Mouse (Mus musculus): ENCODE measurements around the gene 2210011C24Rik.

The 2210011C24Rik gene

DNA sequence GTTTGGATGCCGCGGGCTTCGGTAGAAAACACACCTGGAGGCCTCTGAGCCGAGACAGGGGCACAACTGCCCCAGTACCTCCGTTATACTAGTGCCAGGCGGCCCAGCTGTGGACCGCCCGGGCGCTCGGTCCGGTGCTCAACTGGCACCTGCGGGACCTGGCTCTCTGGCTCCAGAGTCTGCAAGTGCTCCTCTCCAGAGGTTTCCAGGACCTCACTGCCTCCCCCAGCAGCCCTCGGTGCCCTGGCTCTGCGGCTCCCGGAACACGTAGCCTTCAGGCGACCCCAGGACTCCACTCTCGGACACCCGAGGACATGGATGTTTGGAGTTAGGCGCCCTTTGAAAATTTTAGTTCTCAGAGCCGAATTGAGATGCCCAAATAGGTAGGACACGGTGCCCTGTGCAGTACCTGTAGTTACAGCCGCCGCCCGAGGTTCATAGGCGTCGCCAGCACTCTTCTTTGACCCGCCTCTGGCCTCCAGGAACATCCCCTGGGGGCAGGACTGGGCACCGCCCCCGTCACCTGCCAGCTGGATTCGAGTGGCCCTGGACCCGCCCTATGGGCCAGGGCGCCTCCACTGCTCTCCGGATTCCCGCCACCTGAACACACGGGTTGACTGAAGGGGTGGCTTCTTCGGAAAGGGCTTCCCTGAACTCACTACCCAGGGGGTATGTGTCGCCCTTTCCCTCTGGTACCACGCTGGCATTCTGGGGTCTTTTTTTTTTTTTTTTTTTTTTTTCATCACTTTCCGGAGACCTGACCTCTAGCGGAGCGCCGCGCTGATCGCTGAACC, at the start of gene 2210011C24Rik:
TSS of gene 2210011C24Rik (minus strand) at position 467 of the 794 bp plus-strand sequence.
- DNase-seq (ENCODE audit: low spot score in 2 of 2) = no peak

DNA sequence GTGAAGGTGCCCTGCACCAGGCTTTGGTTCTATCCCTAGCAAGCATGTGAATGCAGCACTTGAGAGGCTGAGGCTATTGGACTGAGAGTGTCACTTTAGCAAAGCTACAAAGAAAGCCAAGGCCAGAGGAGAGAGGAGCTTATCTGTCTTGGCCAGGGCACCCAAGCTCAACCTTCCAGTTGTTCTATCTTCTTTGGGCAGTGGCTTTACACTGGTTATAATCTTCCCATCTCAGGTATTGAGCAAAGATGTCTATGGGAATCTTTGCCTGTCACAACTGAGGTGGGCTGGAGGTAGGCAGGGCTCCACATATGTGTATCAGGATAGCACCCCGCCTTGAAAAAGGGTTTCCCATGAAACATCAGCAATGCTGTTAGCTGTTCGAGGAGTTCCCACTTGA, 48.3 kb upstream of the 2210011C24Rik start:
- DNase-seq (ENCODE audit: low spot score in 2 of 2) = no peak

DNA sequence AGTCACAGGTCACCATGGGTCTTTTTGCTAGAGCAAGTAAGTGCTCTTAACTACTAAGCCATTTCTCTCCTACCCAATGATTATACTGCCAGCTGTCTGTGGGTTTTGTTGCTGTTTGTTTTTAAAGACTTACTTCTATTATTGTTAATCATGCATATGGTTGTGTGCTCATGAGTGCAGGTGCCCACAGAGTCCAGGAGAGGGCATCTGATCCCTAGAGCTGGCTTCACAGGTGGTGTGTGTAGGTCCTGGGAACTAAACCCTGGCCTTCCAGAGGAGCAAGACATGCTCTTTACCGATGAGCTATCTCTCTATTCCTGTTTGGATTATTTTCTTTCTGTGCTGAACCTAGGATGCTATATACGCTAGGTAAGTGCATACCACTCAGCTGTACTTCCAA, 47.3 kb upstream of the 2210011C24Rik start:
- DNase-seq (ENCODE audit: low spot score in 2 of 2) = no peak

GRCm38 (mm10) chr8:84057827-84058226, 45.9 kb upstream of the 2210011C24Rik start:
- no peak for DNase-seq (ENCODE audit: low spot score in 2 of 2)

GRCm38 (mm10) chr8:84053229-84053628, 41.3 kb upstream of the 2210011C24Rik start:
- no peak for DNase-seq (ENCODE audit: low spot score in 2 of 2)

GRCm38 (mm10) chr8:84052746-84053145, 40.8 kb upstream of the 2210011C24Rik start:
- DNase-seq (ENCODE audit: low spot score in 2 of 2) = no peak

DNA sequence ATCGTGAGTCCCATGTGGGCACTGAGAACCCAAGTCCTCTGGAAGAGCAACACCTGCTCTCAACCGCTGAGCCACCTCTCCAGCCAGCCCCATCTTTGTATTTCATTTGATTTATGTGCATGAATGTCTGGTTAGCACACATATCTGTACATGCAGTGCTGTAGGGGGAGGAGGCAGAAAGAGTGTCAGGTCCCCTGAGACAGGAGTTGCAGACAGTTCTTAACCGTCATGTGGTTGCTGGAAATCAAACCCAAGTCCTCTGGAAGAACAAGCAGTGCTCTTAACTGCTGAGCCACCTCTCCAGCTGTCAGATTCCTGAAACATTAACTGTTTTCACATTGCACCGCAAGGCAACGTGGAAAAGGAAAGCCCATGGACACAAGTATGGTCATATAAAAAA, 36.2 kb upstream of the 2210011C24Rik start:
- DNase-seq (ENCODE audit: low spot score in 2 of 2) = no peak

DNA sequence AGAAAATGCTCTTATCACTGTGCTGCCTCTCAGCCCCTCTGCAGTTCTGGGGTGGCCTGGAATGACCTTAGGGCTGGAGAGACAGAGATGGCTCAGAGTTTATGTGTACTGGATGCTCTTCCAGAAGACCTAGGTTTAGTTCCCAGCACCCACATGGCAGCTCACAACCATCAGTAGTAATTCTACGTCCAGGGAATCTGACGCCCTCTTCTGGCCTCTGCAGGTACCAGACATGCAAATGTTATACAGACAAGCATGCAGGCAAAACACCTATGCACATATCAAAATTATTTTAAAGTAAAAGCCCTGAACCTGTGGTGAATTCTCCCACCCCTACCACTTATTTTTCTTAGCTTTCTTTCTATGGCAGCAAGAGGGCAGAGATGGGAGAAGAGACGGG, 34.5 kb upstream of the 2210011C24Rik start:
- DNase-seq (ENCODE audit: low spot score in 2 of 2) = no peak

GRCm38 (mm10) chr8:84044900-84045299, 32.9 kb upstream of the 2210011C24Rik start, which contains the start of gene Rln3:
Gene Rln3, minus strand, starts transcription at chr8:84045000.
- no peak for DNase-seq (ENCODE audit: low spot score in 2 of 2)

DNA sequence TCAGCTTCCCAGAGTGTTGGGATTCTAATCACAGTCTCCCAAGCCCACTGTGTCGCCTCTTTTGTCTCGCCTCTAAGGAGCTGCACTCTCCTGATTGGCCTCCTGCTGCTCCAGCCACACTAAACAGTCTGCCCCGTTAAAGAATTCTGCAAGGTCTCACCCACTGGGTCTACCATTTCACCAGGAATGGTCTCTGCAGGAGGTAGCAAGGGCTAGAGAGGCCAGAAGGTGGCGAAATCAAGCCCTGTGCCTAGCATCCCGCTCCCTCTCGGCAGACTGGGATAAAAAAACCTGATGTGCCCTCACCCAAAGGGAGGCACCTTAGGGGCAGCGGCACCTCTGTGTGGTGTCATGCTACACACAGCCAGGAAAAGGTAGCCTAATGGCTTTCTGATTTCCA, 32.1 kb upstream of the 2210011C24Rik start:
- no peak for DNase-seq (ENCODE audit: low spot score in 2 of 2)

DNA sequence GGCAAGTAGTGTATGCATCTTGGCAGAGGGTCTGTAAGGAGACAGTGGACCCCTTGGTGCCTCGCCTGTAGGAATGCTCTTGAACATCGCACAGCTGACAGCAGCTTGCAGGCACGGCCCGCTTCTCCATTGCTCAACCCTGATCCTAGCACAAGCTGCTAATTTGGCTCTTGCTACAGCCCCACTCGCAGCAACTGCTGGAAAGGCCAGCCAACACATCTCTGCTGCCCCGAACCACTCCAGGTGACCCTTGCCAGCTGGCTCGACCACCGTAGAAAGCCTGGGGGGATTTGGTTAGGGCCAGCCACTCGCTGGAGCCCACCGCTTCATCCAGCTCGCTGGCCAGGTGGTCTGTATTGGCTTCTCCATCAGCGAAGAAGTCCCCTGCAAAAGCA, 31.0 kb upstream of the 2210011C24Rik start:
- DNase-seq (ENCODE audit: low spot score in 2 of 2) = no peak

DNA sequence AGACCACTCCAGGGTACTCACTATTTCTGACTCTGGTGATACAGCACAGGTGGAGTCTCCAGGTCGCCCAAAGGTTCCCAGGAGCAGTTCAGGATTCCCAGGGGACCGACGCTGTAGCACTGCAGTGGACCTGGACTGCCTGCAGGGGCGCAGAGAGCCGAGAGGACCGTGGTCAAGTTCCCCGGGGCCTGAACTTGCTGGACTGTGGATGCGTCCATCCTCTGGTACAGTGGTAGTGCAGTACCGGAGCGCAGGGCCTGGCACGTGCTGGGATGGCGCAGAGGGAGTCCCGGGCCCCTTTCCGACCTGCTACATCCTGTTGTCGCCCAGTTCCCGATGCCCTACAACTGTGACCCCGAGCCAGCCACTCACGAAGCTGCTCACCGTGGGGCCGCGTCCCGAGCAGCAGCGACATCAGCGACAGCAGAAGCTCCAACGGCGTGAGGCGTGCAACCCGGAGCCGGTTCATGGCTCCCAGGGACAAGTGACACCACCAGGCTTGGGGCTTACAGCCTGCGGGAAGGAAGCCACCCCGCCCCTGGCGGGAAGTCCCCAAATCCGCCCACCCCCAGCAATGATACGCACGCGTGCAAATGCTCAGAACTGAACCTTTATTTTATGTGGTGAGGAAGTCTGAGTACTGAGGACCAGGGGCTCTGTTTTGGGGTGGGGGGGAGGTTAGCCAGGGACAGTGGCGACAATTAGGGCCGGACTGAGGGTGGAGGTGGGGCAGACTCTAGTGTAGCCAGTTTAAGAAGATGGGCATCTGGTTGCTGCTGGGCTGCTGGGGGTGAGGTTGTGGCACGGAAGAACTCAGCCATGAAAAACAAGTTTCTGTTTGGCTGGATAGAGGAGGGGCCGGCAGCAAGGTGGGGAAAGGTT, 30.3 kb upstream of the 2210011C24Rik start, which contains the start of gene Il27ra:
TSS of gene Il27ra (minus strand) at position 524 of the 882 bp plus-strand sequence.
- peak; percentile 47 to 59 for DNase-seq (ENCODE audit: low spot score in 2 of 2)

DNA sequence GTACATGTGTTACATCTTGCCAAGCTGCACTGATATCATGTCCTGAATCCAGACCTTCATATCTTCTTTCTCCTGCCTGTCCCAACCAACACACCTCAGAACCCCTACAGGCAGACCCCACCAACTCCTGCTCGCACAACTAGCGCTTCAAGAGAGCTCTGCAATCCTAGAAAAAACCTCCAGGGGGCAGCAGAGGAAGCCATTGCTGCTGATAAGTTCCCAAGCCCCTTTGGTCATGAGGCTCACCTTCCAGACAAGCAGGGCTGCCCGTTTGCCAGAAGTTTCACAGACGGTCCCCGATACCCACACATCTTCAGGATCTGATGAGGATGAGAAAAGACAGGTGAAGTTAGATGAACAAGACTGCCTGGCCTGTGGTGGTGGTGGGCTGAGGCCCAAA, 27.1 kb upstream of the 2210011C24Rik start:
- DNase-seq (ENCODE audit: low spot score in 2 of 2) = peak; percentile 69 to 81

DNA sequence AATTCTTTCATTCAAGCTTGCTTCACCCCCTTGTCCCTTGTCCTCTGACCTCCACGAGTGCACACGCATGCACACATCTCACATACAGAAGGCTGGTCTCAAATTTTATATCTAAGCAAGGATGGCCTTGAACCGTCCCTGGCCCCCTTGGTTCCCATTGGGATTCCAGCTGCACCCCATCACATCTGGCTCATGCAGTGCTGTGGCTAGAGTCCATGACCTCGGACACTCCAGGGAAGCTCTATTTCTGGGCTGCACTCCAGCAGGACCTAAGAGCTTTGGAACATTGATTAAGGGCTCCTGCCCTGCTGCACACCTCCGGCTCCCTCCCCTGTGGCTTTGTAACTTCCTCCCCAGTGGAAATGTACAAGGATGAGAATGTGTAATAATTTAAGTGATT, 26.0 kb upstream of the 2210011C24Rik start:
- no peak for DNase-seq (ENCODE audit: low spot score in 2 of 2)

- no peak for DNase-seq (ENCODE audit: low spot score in 2 of 2)
Measured at GRCm38 (mm10) chr8:84032777-84033176, 20.8 kb upstream of the 2210011C24Rik start.

DNA sequence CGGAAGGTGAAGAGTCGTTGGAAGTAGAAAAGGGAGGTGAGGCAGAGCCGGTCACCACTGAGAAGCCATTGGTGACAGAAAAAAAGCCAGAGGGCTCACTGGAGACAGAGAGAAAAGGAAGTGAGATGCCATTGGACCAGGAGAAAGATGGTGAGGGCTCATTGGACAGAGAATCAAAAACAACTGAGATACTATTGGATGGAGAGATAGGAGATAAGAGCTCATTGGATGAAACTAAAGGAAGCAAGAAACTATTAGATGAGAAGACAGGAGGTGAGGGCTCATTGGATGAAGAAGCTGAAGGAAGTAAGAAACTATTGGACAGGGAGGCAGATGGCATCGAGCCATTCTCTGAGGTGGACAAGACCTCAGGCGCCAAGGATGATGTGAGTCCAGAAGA, 17.3 kb upstream of the 2210011C24Rik start:
- no peak for DNase-seq (ENCODE audit: low spot score in 2 of 2)

- no peak for DNase-seq (ENCODE audit: low spot score in 2 of 2)
Measured at GRCm38 (mm10) chr8:84027449-84027848, 15.5 kb upstream of the 2210011C24Rik start.

DNA sequence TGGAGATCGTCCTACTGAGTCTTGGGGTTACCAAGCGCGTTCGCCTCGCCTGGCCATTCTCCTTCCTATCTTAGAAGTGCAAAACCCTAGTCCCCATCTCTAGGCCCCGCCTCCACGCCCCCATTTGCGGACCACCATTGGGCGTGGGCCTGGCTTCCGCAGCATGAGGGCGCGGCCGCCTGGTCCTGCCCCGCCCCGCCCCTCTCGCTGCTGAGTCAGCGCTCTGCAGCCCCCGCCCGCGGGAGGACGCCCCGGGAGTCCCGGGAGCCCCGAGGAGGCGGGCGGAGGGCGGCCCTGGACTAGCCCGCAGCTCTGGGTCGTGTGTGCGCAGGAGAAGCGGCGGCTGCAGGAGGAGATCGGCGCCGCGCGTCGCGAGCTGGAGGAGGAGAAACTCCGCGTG, 13.9 kb upstream of the 2210011C24Rik start:
- DNase-seq (ENCODE audit: low spot score in 2 of 2) = peak; percentile 70 to 76

- peak in 1 of 2 experiments; percentile 55 for DNase-seq (ENCODE audit: low spot score in 2 of 2)
Measured at GRCm38 (mm10) chr8:84024171-84024570, 12.2 kb upstream of the 2210011C24Rik start.

DNA sequence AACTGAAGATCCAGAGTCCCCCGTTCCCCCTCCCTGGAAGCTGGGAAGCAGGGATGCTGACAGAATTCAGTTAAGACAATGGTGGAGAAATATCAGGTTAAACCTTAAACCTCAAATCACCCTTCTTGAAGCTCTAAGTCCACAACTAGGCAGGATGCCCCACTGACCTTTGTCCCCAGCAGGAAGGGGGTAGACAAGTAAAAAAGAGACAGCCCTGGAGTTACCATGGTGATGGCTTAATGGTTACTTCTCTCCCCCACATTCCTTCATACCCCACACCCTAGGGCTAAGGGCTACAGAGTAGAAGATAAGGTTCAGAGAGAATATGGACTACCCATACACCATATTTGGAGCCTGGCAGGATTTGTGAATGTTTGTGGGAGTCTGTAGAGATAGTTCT, 11.7 kb upstream of the 2210011C24Rik start:
- no peak for DNase-seq (ENCODE audit: low spot score in 2 of 2)

DNA sequence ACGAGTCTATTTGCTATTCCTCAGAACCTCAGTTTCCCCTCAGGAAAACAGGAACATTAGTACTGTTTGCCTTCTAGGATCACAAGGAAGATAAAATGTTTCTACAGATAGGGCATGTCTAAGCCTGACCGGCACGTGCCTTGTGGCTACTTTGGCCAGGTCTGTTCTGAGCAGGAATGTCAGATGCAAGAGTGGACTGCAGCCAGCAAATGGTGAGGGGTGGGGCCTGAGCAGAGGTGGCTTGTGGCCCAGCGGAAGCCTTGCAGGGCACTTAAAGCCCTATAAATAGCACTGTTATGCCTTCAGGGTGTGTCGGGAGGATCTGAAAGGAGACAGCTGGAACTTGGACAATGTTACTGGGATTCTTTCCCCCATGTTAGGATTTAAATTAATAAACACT, 11.1 kb upstream of the 2210011C24Rik start:
- DNase-seq (ENCODE audit: low spot score in 2 of 2) = no peak

GRCm38 (mm10) chr8:84021569-84021968, 9.6 kb upstream of the 2210011C24Rik start:
- DNase-seq (ENCODE audit: low spot score in 2 of 2) = no peak

GRCm38 (mm10) chr8:84021096-84021495, 9.1 kb upstream of the 2210011C24Rik start, which contains the start of gene Palm3:
Gene Palm3, plus strand, starts transcription at chr8:84021471.
- no peak for DNase-seq (ENCODE audit: low spot score in 2 of 2)
